Mouse (Mus musculus) urinary bladder, postnatal 36 days (tissue): ENCODE measurements at regions not wholly inside any gene's neighbourhood (a gene's known extent, or its start where the extent isn't known, plus 50 kb on each side); places are given as distances from the start of the nearest gene placed in this dataset.

Experiments used
- DNase-seq, 2 experiments: peaks; one replicate each; pipeline ENCODE4 v3.0.0; 2022; ENCODE audit warnings: low spot score in 2 of 2, mixed read lengths in 1 of 2

DNA sequence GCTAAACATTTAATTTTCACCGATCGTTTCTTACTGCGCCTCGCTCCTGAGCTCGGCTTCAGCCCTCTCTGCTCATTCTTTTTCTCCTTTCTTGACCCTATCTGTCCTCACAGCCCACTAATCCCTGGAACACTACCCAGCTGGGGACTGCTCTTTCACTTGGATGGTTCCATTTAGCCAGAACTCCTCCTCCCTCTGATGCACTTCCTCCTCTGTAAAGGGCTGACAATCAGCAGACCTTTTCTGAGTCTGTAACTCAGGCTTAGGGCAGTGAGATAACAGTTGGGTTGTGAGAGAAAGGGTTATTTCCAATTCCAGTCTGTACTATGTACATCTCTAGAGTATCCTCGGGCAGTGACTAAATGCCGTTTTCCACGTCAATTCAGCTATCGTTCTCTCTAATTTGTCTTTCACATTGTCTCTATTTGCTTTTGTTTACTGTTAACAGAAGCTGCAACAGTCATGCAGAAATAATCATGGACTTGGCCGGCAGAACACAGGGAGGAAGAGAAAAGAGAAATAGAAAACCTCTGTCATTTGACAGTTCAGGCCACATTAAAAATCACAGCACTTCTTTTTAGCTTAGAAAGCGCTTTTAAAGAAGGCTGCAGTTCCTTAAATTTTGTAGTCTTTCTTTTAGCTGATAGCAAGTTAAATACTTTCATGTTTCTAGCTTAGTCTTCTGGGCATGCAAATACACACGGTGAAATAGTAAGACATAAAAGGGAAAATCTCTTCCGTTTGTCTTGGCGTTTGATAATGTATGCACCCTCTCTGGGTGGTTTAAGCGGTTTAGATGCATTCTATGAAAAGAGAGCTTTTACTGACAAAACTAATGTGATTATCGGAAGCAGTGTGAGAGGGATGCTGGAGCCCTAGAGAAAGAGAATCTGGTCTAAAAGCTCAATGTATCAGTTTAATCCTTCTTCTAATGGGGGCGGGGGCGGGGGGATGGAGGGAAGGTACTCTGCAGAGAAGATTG lies 94.7 kb upstream of the Fam181b start:
- peak in 1 of 2 experiments; percentile 8 for DNase-seq

- no peak for DNase-seq
These were observed 94.0 kb upstream of the Fam181b start for GRCm38 (mm10) chr7:92985683-92986070.

DNA sequence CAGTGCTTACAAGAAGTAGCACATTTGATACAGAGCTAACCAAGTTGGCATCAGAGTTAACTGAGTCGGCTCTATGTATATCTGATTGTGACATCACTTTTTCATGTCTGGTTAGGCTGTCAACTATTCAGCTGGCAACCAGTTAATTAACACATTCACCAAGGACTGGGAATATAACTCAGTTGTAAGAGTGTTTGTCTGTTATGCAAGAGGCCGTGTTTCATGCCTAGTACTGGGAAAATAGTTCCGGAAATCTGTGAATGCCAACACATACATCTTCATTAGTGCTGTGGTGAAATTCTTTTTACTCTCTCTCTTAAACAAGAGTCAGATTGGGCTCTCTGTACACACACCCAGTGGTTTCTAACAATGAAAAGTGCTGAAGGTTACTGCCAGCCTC lies 80.8 kb upstream of the Fam181b start:
- no peak for DNase-seq

DNA sequence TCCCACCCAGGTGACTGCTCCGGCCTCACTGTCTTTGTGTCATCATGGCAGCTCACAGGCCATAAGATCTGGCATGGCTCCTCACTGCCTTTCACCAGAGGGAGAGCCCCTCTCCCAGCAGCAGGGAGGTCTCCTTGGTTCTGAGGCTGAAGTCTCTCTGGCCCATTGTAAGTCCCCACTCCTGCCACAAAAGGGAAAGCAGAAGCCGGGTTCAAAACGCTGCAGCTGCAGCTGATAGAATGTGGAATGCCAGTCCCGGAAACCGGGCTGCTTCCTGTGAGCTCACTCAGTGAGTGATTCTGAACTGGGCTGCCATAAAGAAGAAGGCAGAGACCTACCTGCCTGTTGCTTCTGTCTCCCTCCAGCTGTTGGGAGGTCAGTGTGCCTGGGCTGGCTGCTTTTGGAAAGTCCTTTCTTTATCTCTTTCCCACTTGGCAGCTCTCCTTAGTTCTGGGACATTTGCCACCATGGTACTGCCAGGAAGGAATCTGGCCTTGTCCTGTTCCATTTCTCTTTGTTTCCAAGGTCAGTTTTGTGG lies 72.9 kb upstream of the Fam181b start:
- peak in 1 of 2 experiments; percentile 46 for DNase-seq

DNA sequence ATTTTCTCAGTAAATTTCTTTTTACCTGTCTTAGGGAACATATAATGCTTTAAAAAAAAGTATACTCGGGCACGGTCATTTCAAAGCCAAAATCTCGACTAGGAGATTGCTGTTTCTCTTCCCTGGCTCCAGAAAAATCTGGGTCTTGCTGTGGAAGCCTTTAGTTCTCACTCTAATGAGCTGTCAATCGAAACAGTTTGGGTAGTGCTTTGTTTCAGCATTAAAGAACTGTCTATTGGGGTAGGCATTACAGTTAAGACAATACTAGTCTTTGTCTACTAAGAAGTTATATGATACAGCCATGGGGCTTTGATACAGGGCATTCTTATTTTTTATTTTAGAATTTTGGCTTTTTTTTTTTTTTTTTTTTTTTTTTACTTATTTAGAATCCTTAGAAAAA lies 71.9 kb upstream of the Fam181b start:
- DNase-seq = no peak

GRCm38 (mm10) chr7:93019390-93019789 lies 60.3 kb upstream of the Fam181b start:
- DNase-seq = no peak

GRCm38 (mm10) chr7:93023489-93024130 lies 56.1 kb upstream of the Fam181b start:
- DNase-seq = no peak

DNA sequence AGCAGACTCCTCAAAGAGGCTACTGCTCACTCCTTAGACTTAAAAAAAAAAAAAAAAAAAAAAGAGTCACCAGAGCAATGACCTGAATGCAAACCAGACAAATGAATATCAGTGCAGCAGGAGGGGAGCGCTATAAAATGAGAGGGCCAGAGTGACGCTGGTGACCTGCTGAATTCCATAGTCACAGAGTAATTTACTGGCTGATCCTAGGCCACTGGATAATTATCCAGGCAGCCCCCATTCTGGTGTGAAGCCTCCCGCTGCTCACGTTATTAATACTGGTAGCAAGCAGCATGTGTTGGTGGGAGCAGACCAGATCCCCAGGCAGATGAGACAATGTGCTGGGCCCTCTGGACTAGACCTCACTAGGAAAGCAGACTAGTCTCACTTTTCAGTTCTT lies 53.4 kb upstream of the Fam181b start:
- DNase-seq = no peak
